ENCODE assay signal across 10 mouse cellular contexts in genomic region chr5:66877066-66877465, GRCm38 (mm10).
"Had no signal": no experiment of that assay in that cellular context is flagged by ENCODE, and none has a peak within 500 bp of the region (broad histone marks: within the 10 kb centered on the region; RNA-seq: fewer than 3 reads in every experiment).

No protein-coding gene starts in this region.

- DNase-seq: kidney, adult 8-10 months; kidney, postnatal 36 days; right cerebral cortex, adult 18-20 months; right cerebral cortex, postnatal 25 days; thymus, postnatal 4 days had no signal

- H3K4me3 ChIP-seq: limb, embryonic 15.5 days; liver, embryonic 12.5 days; lung, embryonic 15.5 days; midbrain, embryonic 13.5 days; neural tube, embryonic 15.5 days had no signal

- H3K27ac ChIP-seq: limb, embryonic 15.5 days; liver, embryonic 12.5 days; lung, embryonic 15.5 days; midbrain, embryonic 13.5 days; neural tube, embryonic 15.5 days had no signal
